Mouse (Mus musculus) neural tube, embryonic 15.5 days (tissue): Measurements from ENCODE around the gene Rab30. TPM values are rescaled to one million over a fixed set of nuclear protein-coding genes. Genes with fewer than 3 reads are reported as not detected.
"Not testable (repeated sequence)": the region's sequence is repeated elsewhere in the genome, so short reads cannot be mapped to it uniquely, and the experiment has no call there.

Source experiments
- ATAC-seq: fragments of 200-750 bp; cut with Nextera tagmentation; 2 replicates; pipeline ENCODE4 v1.8.0; 2017; ENCODE audit warnings: mild to moderate bottlenecking, moderate TSS enrichment, moderate library complexity; ENCODE audit not compliant: low FRiP score
- H3K27ac ChIP-seq: fragments of 300-500 bp; sonication (generic); replicated peaks from 2 replicates; pipeline ENCODE4 v1.5.1; 2015; ENCODE audit warnings: mild to moderate bottlenecking, inconsistent platforms
- H3K27me3 ChIP-seq: fragments of 300-500 bp; sonication (generic); replicated peaks from 2 replicates; pipeline ENCODE4 v1.6.1; 2015; ENCODE audit warnings: inconsistent platforms
- H3K36me3 ChIP-seq: fragments of 300-500 bp; sonication (generic); 2 replicates; pipeline ENCODE4 v1.6.1; 2015; ENCODE audit warnings: inconsistent platforms
- H3K4me1 ChIP-seq: fragments of 300-500 bp; sonication (generic); 2 replicates; pipeline ENCODE4 v1.6.1; 2015; ENCODE audit warnings: inconsistent platforms
- H3K4me2 ChIP-seq: fragments of 300-500 bp; sonication (generic); 2 replicates; pipeline ENCODE4 v1.6.1; 2015; ENCODE audit warnings: inconsistent platforms, mild to moderate bottlenecking, moderate library complexity
- H3K4me3 ChIP-seq: fragments of 300-500 bp; sonication (generic); replicated peaks from 2 replicates; pipeline ENCODE4 v1.5.1; 2015; ENCODE audit warnings: mild to moderate bottlenecking, inconsistent platforms
- H3K9ac ChIP-seq: fragments of 300-500 bp; sonication (generic); replicated peaks from 2 replicates; pipeline ENCODE4 v1.6.1; 2015; ENCODE audit warnings: mild to moderate bottlenecking, inconsistent platforms
- H3K9me3 ChIP-seq: fragments of 300-500 bp; sonication (generic); replicated peaks from 2 replicates; pipeline ENCODE4 v1.6.1; 2016; ENCODE audit warnings: inconsistent platforms
- WGBS: fragments of 180-500 bp; shearing (Covaris S2); methylation state at CpG from one replicate; pipeline ENCODE4 v1.1.7; 2015; ENCODE audit warnings: mixed read lengths; 5-methylcytosine and 5-hydroxymethylcytosine counted together
- polyA plus RNA-seq: library from polyadenylated mRNA; unstranded; fragments of >200 nt; fragmentation: Nextera tagmentation; extraction: Ambion mirVana; gene quantifications from 2 replicates; pipeline ENCODE4 v1.2.1, GENCODE M21; 2015

Gene Rab30
- polyA plus RNA-seq, 1 experiment from 2014 or later, result 23.5 TPM

DNA sequence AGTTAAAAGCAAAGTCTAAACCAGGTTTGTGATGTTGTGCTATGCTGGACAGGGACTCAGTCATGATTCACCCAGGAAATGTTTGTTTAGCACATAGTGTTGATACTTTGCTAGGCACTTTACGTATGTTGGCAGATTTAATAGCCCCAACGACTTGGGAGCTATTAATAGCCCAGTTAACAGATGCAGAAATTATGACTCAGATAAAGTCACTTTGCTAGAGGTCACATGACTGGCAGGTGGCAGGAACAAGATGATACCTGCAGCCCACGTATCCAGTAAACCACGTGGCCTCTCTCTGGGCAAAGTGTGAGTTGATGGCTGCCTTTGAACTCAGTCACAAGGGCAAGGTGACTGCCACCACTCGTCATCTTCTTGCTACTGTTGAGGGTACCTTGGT, 16.7 kb downstream of the Rab30 start:
- Histone ChIP-seq H3K36me3 (no peaks in the 10 kb centered on the region), H3K27ac (no peak overlapping the region), H3K27me3 (no peaks in the 10 kb centered on the region), H3K4me2 (no peak overlapping the region), H3K4me1 (no peaks in the 10 kb centered on the region), H3K9ac (no peak overlapping the region), H3K4me3 (no peak overlapping the region), H3K9me3 (no peaks in the 10 kb centered on the region)
- no peak for ATAC-seq
- WGBS, result 78% methylated on average over 5 of the region's 5 CpGs

DNA sequence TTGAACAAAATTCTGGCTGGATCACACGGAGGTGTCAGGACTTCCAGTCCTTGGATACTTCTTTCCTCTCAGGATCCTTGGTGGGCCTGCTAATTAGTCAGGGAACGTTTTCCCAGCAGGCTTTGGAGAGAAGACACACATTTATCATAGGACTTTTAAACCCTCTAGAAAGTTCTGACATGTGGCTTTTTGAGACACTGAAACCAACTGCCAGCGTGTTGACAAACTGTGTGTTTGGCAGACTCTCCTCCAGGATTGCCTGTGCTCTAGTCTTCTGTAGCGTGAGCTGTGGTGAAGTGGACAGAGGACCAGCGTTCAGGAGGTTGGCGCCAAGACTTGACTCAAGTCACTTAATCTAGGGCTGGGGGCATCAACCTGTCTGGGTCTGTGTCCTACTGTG, 19.2 kb downstream of the Rab30 start:
- Histone ChIP-seq H3K27me3 (no peaks in the 10 kb centered on the region), H3K4me3 (no peak overlapping the region), H3K4me2 (no peak overlapping the region), H3K9ac (no peak overlapping the region), H3K9me3 (no peaks in the 10 kb centered on the region), H3K27ac (no peak overlapping the region), H3K36me3 (no peaks in the 10 kb centered on the region), H3K4me1 (peaks cover 10% of the 10 kb centered on the region)
- no peak for ATAC-seq
- 84% methylated on average over 6 of the region's 6 CpGs for WGBS

DNA sequence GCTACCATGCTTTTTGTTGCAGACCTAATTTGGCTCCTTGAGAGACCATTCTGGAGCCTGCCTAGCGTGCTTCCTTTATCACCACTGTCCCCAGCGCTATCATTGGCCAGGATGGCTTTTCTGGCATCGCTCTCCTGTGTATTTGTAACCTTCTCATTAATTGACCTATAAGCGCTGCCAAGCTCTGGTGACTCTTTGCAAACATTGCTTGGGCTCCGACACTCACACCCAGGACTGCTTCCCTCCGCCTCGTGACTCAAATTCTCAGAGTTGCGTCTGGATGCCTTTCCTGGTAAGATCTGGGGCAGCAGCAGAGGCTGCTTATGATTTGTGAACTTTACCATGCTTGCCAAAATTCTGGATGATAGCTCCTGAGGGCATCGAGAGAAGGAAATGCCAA, 19.8 kb downstream of the Rab30 start:
- 88% methylated on average over 9 of the region's 9 CpGs for WGBS
- H3K4me2 ChIP-seq, result no peak overlapping the region
- H3K36me3 ChIP-seq, result no peaks in the 10 kb centered on the region

GRCm38 (mm10) chr7:92765426-92765825, 24.0 kb downstream of the Rab30 start:
- ATAC-seq, result no peak
- Histone ChIP-seq H3K36me3 (no peaks in the 10 kb centered on the region), H3K4me2 (no peak overlapping the region), H3K9ac (0 out of 2 replicates have a peak overlapping the region, but pooled peaks have one; percentile 5), H3K9me3 (no peaks in the 10 kb centered on the region), H3K4me1 (peaks cover 40% of the 10 kb centered on the region), H3K4me3 (no peak overlapping the region), H3K27me3 (no peaks in the 10 kb centered on the region), H3K27ac (no peak overlapping the region)
- 64% methylated on average over 9 of the region's 9 CpGs for WGBS

More for the DNA sequence above, 19.8 kb downstream of the Rab30 start:
- H3K9me3 ChIP-seq, result no peaks in the 10 kb centered on the region
- H3K4me1 ChIP-seq, result peaks cover 15% of the 10 kb centered on the region
- H3K4me3 ChIP-seq, result no peak overlapping the region
- no peak overlapping the region for H3K9ac ChIP-seq
- H3K27ac ChIP-seq, result no peak overlapping the region
- H3K27me3 ChIP-seq, result no peaks in the 10 kb centered on the region
- no peak for ATAC-seq

- H3K4me2 ChIP-seq, result 0 out of 2 replicates have a peak overlapping the region, but pooled peaks have one; percentile 2
- no peak overlapping the region for H3K9ac ChIP-seq
- H3K4me3 ChIP-seq, result no peak overlapping the region
- H3K36me3 ChIP-seq, result no peaks in the 10 kb centered on the region
- ATAC-seq, result peak; percentile 18; the same call in 1 of the 2 replicates
- H3K4me1 ChIP-seq, result peaks cover 40% of the 10 kb centered on the region
- no peaks in the 10 kb centered on the region for H3K9me3 ChIP-seq
- no peaks in the 10 kb centered on the region for H3K27me3 ChIP-seq
- WGBS, result 33% methylated on average over 9 of the region's 9 CpGs
- peak overlapping the region; percentile 37; the same call in 1 of the 2 replicates for H3K27ac ChIP-seq
Measured at GRCm38 (mm10) chr7:92766096-92767090, 25.0 kb downstream of the Rab30 start.

DNA sequence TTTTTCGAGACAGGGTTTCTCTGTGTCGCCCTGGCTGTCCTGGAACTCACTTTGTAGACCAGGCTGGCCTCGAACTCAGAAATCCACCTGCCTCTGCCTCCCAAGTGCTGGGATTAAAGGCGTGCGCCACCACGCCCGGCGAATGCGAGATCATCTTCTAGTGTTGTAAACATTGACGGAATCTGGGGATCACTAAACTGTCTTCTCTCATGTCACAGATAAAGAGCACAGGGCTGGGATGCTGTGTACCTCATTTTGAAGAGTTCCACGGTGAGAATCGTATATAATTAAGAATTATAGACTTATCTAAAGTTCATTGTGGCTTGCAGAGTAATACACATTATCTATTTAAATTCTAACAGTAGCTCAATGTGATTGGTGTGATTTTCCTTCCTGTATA, 26.7 kb downstream of the Rab30 start:
- not testable (repeated sequence) for ATAC-seq

DNA sequence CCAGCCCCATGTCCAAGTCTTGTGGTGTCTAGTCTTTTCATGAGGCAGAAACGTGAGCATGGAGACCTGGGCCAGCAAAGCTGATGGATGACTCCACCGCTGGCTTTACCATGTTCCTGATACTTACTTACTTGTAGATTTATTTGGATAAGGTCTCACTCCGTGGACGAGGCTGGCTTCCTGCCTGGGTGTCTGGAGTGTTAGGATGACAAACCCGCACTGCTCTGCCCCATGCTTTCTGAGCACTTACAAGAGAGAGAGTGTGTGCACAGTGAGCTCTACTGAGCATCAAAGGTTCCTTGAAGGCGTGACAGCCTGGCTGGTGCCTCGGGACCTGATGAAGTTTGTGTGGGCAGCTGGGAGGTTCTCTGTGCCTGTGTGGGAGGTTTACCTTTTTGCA, 27.5 kb downstream of the Rab30 start:
- Histone ChIP-seq H3K27me3 (no peaks in the 10 kb centered on the region), H3K9ac (no peak overlapping the region), H3K27ac (no peak overlapping the region), H3K9me3 (no peaks in the 10 kb centered on the region), H3K4me3 (no peak overlapping the region), H3K4me1 (peaks cover 40% of the 10 kb centered on the region), H3K4me2 (no peak overlapping the region), H3K36me3 (no peaks in the 10 kb centered on the region)
- WGBS, result 77% methylated on average over 7 of the region's 7 CpGs
- no peak for ATAC-seq

More for the DNA sequence above, 26.7 kb downstream of the Rab30 start:
- H3K4me1 ChIP-seq, result peaks cover 40% of the 10 kb centered on the region
- WGBS, result 94% methylated on average over 12 of the region's 12 CpGs
- H3K9ac ChIP-seq, H3K4me2 ChIP-seq, H3K27ac ChIP-seq, H3K27me3 ChIP-seq, H3K4me3 ChIP-seq, H3K36me3 ChIP-seq, H3K9me3 ChIP-seq: not testable (repeated sequence)

DNA sequence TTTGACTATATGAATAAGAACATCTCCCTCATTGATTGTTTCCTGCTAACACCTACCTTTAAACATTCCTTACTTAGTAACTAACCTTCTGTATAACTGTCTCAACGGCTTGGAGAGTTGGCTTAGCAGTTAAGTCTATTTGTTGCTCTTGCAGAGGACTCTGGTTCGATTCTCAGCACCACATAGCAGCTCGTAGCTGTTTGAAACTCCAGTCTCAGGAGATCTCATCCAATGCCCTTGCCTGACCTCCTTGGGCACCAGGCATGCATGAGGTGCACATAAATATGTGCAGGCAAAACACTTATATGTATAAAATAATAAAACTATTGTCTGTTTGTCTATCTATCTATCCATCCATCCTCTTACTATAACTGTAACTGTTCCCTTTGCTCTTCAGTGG, 31.6 kb downstream of the Rab30 start:
- no peaks in the 10 kb centered on the region for H3K36me3 ChIP-seq
- no peak overlapping the region for H3K9ac ChIP-seq
- H3K27me3 ChIP-seq, result no peaks in the 10 kb centered on the region
- H3K4me2 ChIP-seq, result no peak overlapping the region
- no peak overlapping the region for H3K4me3 ChIP-seq
- ATAC-seq, result no peak
- peaks cover 31% of the 10 kb centered on the region for H3K4me1 ChIP-seq
- no peak overlapping the region for H3K27ac ChIP-seq
- 94% methylated on average over 3 of the region's 3 CpGs for WGBS
- H3K9me3 ChIP-seq, result no peaks in the 10 kb centered on the region

DNA sequence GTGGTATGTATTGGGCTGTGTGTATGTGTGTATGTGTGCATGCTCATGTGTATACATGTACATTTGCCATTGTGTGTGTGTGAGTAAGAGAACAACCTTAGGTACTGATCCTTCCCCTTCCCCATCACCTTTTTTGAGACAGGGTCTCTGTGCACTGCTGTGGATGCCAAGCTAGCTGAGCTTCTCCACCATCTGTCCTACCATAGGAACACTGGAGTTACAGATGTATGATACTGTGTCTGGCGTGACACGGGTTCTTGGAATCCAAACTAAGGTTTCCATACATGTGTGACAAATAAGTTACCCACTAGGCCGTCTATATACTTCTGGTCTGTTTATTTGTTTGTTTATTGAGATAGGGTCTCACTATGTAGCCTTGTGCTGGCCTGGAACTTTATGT, 32.2 kb downstream of the Rab30 start:
- no peak overlapping the region for H3K27ac ChIP-seq
- peaks cover 29% of the 10 kb centered on the region for H3K4me1 ChIP-seq
- H3K36me3 ChIP-seq, result no peaks in the 10 kb centered on the region
- no peak overlapping the region for H3K4me3 ChIP-seq
- H3K27me3 ChIP-seq, result no peaks in the 10 kb centered on the region
- ATAC-seq, result no peak
- no peak overlapping the region for H3K9ac ChIP-seq
- H3K4me2 ChIP-seq, result no peak overlapping the region
- 96% methylated on average over 3 of the region's 3 CpGs for WGBS
- no peaks in the 10 kb centered on the region for H3K9me3 ChIP-seq

DNA sequence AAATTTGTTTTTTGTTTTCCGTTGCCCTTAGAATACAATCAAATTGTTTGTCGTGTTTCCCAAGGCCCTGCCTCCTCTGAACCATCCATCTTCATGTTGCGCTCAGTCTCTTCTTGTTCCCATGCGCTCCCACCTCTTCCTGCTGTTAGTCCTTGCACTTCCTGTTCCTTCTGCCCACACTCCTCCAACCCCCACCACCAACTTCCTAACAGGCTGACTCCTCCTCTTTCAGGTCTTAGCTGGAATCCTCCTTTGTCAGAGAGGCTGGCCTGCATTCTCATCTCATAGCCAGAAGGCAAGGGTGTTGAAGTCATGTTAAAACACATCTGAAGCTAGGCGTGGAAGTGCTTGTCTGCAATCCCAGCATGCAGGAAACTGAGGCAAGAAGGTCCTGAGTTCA, 33.3 kb downstream of the Rab30 start:
- Histone ChIP-seq H3K4me3 (no peak overlapping the region), H3K27ac (no peak overlapping the region), H3K9ac (no peak overlapping the region), H3K4me2 (no peak overlapping the region), H3K27me3 (no peaks in the 10 kb centered on the region), H3K4me1 (peaks cover 21% of the 10 kb centered on the region), H3K9me3 (no peaks in the 10 kb centered on the region), H3K36me3 (no peaks in the 10 kb centered on the region)
- no peak for ATAC-seq
- 89% methylated on average over 5 of the region's 5 CpGs for WGBS

- Histone ChIP-seq H3K27me3 (no peaks in the 10 kb centered on the region), H3K4me1 (peaks cover 21% of the 10 kb centered on the region), H3K36me3 (no peaks in the 10 kb centered on the region), H3K4me2 (no peak overlapping the region), H3K27ac (0 out of 2 replicates have a peak overlapping the region, but pooled peaks have one; percentile 74), H3K9me3 (no peaks in the 10 kb centered on the region), H3K4me3 (no peak overlapping the region), H3K9ac (no peak overlapping the region)
- ATAC-seq, result 0 out of 2 replicates have a peak, but pooled peaks have one; percentile 21
- 39% methylated on average over 2 of the region's 2 CpGs for WGBS
Measured at GRCm38 (mm10) chr7:92775703-92776102, 34.3 kb downstream of the Rab30 start.

DNA sequence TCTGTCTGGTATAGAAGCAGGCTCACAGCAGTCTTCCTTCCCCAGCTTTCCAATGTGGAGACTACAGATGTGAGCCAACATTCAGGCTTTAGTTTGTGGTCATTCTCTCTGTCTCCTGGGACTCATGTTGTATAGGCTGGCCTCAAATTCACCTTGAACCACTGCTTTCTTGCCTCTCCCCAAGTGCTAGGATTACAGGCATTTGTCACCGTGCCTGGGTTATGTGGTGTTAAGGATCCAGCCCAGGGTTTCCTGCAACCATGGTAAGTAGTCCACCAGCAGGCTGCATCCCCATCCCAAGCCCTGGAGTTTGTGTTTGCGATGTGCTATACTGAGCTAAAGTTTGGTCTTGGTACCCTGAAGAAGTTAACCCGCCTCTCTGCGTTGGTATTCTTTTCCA, 35.2 kb downstream of the Rab30 start:
- Histone ChIP-seq H3K9ac (0 out of 2 replicates have a peak overlapping the region, but pooled peaks have one; percentile 29), H3K4me3 (0 out of 2 replicates have a peak overlapping the region, but pooled peaks have one; percentile 15), H3K27ac (peak overlapping the region; percentile 74), H3K36me3 (no peaks in the 10 kb centered on the region), H3K4me2 (peak overlapping the region; percentile 49), H3K9me3 (no peaks in the 10 kb centered on the region), H3K4me1 (peaks cover 21% of the 10 kb centered on the region), H3K27me3 (no peaks in the 10 kb centered on the region)
- ATAC-seq, result peak; percentile 22; the same call in 1 of the 2 replicates
- WGBS, result 65% methylated on average over 4 of the region's 4 CpGs
